Comparison of ENCODE assay signal across 28 mouse cellular contexts in genomic region chr3:153441329-153441728, GRCm38 (mm10).
DNase-seq lines count a peak whose midpoint lies in the region; ATAC-seq and TF ChIP-seq lines count a peak whose summit lies in the region.
"Had no signal": no experiment of that assay in that cellular context is flagged by ENCODE, and none has a peak within 500 bp of the region (broad histone marks: within the 10 kb centered on the region; RNA-seq: fewer than 3 reads in every experiment).

No protein-coding gene starts in this region.

- no peak for TF ChIP-seq POLR2A in thymus, adult 2 months (IDR thresholded peaks at IDR 0.05; ENCODE audit: control insufficient read depth, extremely low read depth, insufficient read depth, low read length, poor library complexity)

- H3K36me3 ChIP-seq in hindbrain, embryonic 11.5 days (ENCODE audit: control insufficient read depth, insufficient read depth, low read length): no peaks in the 10 kb centered on the region
- H3K36me3 ChIP-seq in thymus, adult 2 months (ENCODE audit: control insufficient read depth, insufficient read depth, low read length): no peaks in the 10 kb centered on the region
- H3K36me3 ChIP-seq: hindbrain, embryonic 13.5 days; limb, embryonic 12.5 days; liver, embryonic 15.5 days; lung, embryonic 15.5 days; midbrain, embryonic 10.5 days; midbrain, embryonic 15.5 days; stomach, embryonic 15.5 days had no signal

- 91% methylated on average over 9 of the region's 9 CpGs for WGBS in hindbrain, embryonic 11.5 days
- 93% methylated on average over 9 of the region's 9 CpGs for WGBS in thymus, adult 2 months

- no peak overlapping the region for H3K9ac ChIP-seq in hindbrain, embryonic 11.5 days (ENCODE audit: low read depth, low read length)
- H3K9ac ChIP-seq: hindbrain, embryonic 13.5 days; limb, embryonic 12.5 days; liver, embryonic 15.5 days; lung, embryonic 15.5 days; midbrain, embryonic 15.5 days; stomach, embryonic 15.5 days had no signal

- H3K4me2 ChIP-seq in hindbrain, embryonic 11.5 days (replicated peaks; ENCODE audit: low read depth, low read length): no peak overlapping the region
- H3K4me2 ChIP-seq: heart, embryonic 11.5 days; hindbrain, embryonic 13.5 days; limb, embryonic 12.5 days; liver, embryonic 15.5 days; lung, embryonic 15.5 days; midbrain, embryonic 15.5 days; stomach, embryonic 15.5 days had no signal

- no peaks in the 10 kb centered on the region for H3K4me1 ChIP-seq in hindbrain, embryonic 11.5 days (replicated peaks; ENCODE audit: control insufficient read depth, insufficient read depth, low read length)
- H3K4me1 ChIP-seq in thymus, adult 2 months (replicated peaks; ENCODE audit: control insufficient read depth, insufficient read depth, low read length): no peaks in the 10 kb centered on the region
- H3K4me1 ChIP-seq: limb, embryonic 12.5 days; lung, embryonic 15.5 days; midbrain, embryonic 10.5 days; stomach, embryonic 15.5 days had no signal

- peak; percentile 90 for ATAC-seq in frontal cortex, adult (ENCODE audit: low TSS enrichment)
- ATAC-seq in hindbrain, embryonic 11.5 days (ENCODE audit: low FRiP score): no peak
- ATAC-seq: intestine, embryonic 16.5 days; midbrain, embryonic 15.5 days had no signal

- DNase-seq in frontal cortex, postnatal 25 days (ENCODE audit: low spot score in 2 of 2): no peak
- DNase-seq in right cerebral cortex, adult 18-20 months: peak; percentile 37
- DNase-seq in right cerebral cortex, postnatal 4 days: no peak
- peak; percentile 30 for DNase-seq in right cerebral cortex, postnatal 14 days
- no peak for DNase-seq in hindbrain, embryonic 11.5 days (ENCODE audit: low spot score)
- DNase-seq in thymus, adult 2 months: no peak
- DNase-seq: adrenal gland, postnatal 25 days; B cell, adult 2 months; cerebellum, adult 18-20 months; cerebellum, postnatal 10 days; gastrocnemius, adult 2 months; gastrocnemius, postnatal 36 days; heart, adult 18-20 months; heart, postnatal 36 days; kidney, adult 9 months; kidney, postnatal 10 days; layer of hippocampus, adult 9-11 months; thymus, postnatal 25 days had no signal

- TF ChIP-seq CTCF in thymus, adult 2 months (IDR thresholded peaks at IDR 0.05; ENCODE audit: borderline replicate concordance, control insufficient read depth, extremely low read depth, insufficient read depth, low read length, poor library complexity): no peak

- no peaks in the 10 kb centered on the region for H3K9me3 ChIP-seq in hindbrain, embryonic 11.5 days (ENCODE audit: control insufficient read depth, low read length)
- H3K9me3 ChIP-seq: hindbrain, embryonic 13.5 days; limb, embryonic 12.5 days; liver, embryonic 15.5 days; lung, embryonic 15.5 days; midbrain, embryonic 10.5 days; midbrain, embryonic 15.5 days; stomach, embryonic 15.5 days had no signal

- no peaks in the 10 kb centered on the region for H3K27me3 ChIP-seq in hindbrain, embryonic 11.5 days (ENCODE audit: control insufficient read depth, insufficient read depth, low read length)
- H3K27me3 ChIP-seq in thymus, adult 2 months (ENCODE audit: control insufficient read depth, insufficient read depth, low read length): no peaks in the 10 kb centered on the region
- H3K27me3 ChIP-seq: hindbrain, embryonic 13.5 days; limb, embryonic 12.5 days; liver, embryonic 15.5 days; lung, embryonic 15.5 days; midbrain, embryonic 15.5 days; stomach, embryonic 15.5 days had no signal

- H3K4me3 ChIP-seq in hindbrain, embryonic 11.5 days (ENCODE audit: low read depth, low read length): no peak overlapping the region
- no peak overlapping the region for H3K4me3 ChIP-seq in thymus, adult 2 months (ENCODE audit: control insufficient read depth, insufficient read depth, low read length)
- H3K4me3 ChIP-seq: gastrocnemius, adult 2 months; hindbrain, embryonic 13.5 days; limb, embryonic 12.5 days; liver, embryonic 15.5 days; lung, embryonic 15.5 days; midbrain, embryonic 10.5 days; midbrain, embryonic 15.5 days; stomach, embryonic 15.5 days had no signal

- H3K27ac ChIP-seq in hindbrain, embryonic 11.5 days (ENCODE audit: low read depth, low read length): no peak overlapping the region
- H3K27ac ChIP-seq in thymus, adult 2 months (ENCODE audit: control insufficient read depth, insufficient read depth, low read length): no peak overlapping the region
- H3K27ac ChIP-seq: gastrocnemius, adult 2 months; hindbrain, embryonic 13.5 days; limb, embryonic 12.5 days; liver, embryonic 15.5 days; lung, embryonic 15.5 days; midbrain, embryonic 10.5 days; midbrain, embryonic 15.5 days; stomach, embryonic 15.5 days had no signal

Comparison
In these comparisons a context has a peak if more than half of its experiments do, and no peak if none do; other contexts are left out.
1. DNase-seq: peak in right cerebral cortex, adult 18-20 months (single experiment) and right cerebral cortex, postnatal 14 days (single experiment); none in frontal cortex, postnatal 25 days (0 of 2), right cerebral cortex, postnatal 4 days (single experiment), hindbrain, embryonic 11.5 days (single experiment) and thymus, adult 2 months (single experiment).